Mouse (Mus musculus) cerebellum, adult 18-20 months (tissue): ENCODE data around the gene Prdm16.
A peak's percentile ranks its signal among the peaks of the same experiment; 100 is the strongest.

Experiments
- DNase-seq, 2 experiments: peaks; one replicate each; pipeline ENCODE4 v3.0.0; 2021

Prdm16 gene

GRCm38 (mm10) chr4:154313622-154313967, 323.1 kb downstream of the Prdm16 start:
- no peak for DNase-seq

- DNase-seq = no peak
Observed at GRCm38 (mm10) chr4:154312935-154313621, 323.6 kb downstream of the Prdm16 start.

- no peak for DNase-seq
Observed at GRCm38 (mm10) chr4:154312143-154312812, 324.4 kb downstream of the Prdm16 start.

- no peak for DNase-seq
Observed at GRCm38 (mm10) chr4:154310576-154311262, 326.0 kb downstream of the Prdm16 start.

DNA sequence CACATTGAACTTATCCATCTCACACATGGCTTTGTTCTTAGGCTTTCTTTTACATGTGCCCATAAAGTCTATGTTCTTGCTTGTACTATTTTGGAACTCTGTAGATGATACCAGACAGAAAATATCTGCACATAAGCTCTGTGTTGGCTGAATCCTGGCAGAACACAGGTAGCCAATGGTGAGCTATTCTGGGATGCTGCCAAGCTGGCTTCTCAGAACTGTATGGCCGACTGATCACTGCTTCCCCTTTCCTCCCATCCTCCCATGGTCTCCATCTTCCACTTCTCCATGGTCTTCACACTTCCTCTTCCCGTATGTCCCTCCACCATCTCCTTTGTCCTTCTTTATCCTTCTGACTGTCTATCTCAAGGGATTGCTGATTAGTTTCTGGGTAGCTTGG, 327.5 kb downstream of the Prdm16 start:
- no peak for DNase-seq

DNA sequence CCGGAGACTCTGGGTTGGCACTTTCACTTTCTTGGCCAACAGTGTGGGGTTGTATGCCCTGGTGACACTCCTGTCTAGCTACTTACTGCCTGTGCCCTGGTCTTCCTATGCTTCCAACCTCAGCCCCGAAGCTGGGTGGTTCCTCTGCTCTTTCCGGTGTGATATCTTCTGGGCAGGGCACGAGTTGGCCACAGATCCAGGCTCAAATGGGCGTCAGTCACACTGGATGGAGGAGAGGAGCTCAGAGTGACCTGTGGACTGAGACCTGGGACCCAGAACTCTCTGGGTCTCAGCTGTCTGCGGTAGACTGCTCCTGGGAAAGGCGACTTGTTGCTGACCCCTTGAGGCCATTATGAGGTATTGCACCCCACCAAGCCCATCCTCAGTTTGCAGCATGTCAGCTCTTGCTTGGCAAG, 335.2 kb downstream of the Prdm16 start, which contains the start of gene Arhgef16:
TSS of gene Arhgef16 (minus strand) at position 211 of the 416 bp plus-strand sequence.
- peak; percentile 18 to 55 for DNase-seq

GRCm38 (mm10) chr4:154299541-154300271, 337.0 kb downstream of the Prdm16 start:
- DNase-seq = no peak

DNA sequence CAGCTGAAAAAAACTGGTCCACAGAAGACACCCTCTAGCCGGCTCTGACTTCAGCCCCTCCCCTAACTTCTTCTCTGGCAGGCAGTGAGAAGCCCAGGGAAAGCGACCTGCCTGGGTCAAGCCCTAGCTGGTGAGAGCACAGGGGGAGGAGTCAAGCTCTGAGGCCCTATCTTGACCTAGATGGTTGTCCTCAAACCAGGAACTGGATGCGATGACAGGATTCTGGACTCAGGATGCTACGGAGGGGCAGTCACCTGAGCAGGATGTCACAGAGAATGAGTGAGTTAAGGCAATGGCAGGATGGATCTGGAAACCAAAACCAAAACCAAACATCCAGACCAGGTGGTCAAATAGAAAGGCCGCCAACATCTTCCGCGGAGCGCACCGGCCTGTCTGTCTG, 338.9 kb downstream of the Prdm16 start:
- no peak for DNase-seq

GRCm38 (mm10) chr4:154294262-154294731, 342.4 kb downstream of the Prdm16 start:
- DNase-seq = no peak

DNA sequence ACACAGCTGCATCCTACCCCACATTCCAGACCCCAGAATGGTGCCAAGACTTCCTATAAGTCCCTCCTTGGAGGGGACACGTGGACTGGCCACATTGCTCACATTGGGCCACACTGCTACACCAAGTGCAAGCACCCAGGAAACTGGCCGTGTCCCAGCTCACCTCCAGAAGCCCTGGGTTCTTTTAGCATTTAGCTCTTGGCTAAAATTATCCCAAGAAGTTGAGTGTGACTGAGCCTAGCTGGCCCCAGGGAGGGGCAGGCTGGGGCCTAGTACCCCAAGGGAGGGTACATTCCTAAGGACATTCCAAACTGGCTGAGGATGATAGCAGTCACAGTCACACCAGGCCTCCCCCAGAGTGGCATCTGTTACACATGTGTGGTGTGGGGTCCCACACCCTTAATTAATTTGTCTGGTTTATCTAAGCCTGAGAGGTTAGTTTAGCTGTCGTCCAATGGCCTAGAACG, 342.9 kb downstream of the Prdm16 start:
- DNase-seq = no peak

DNA sequence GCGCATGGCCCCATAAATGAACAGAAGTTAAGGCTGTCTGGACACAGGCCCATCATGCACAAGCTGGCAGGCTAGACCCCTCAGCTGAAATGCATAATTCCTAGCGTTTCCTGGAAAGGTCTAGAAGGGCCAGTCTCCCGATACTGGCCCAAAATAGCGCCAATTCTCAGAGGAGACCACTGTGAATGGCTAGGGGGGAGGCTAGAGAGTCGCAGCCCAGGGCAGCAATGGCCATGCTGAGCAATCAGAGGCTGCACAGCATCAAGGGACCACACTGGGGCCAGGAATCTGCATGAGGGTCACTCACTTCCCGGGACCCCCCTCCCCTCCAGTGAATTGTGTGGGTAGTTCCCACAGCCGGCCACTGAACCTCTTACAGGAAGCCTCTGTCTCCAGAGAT, 353.0 kb downstream of the Prdm16 start:
- no peak for DNase-seq

DNA sequence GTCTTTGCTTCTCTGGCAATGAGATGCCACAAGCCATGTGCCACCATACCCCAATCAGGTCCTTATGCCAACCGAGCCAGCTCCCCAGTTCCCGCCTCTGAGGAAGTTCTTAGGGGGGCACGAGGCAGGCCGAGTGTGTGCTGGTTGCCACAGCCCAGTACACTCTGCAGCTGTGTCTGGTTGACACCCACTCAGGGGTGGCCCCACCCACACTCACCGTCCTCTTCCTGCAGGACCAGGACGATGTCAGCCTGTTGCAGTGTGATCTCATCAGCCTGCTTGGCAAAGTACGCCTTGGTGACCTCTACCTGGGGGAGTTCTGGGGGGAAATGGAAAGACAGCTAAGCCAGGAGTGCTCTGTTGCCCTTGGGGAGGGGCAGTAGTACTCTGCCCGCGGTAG, 357.2 kb downstream of the Prdm16 start:
- no peak for DNase-seq

- DNase-seq = peak; percentile 15 to 19
Observed at GRCm38 (mm10) chr4:154273000-154273399, 363.7 kb downstream of the Prdm16 start.

DNA sequence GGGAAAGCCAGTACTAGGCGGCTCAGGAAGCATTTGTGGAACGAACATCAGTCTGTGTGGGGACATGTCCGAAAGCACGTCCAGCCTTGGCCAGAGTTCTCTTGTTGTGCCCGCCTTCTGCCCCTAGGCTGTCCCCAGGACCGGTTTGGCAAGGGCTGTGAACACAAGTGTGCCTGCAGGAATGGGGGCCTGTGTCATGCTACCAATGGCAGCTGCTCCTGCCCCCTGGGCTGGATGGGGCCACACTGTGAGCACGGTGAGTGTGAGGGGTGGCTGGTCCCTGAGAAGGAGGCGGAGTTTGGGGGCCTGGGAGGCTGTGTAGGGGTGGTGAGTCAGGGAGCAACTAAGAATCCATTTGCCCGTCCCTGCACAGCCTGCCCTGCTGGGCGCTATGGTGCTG, 367.2 kb downstream of the Prdm16 start:
- no peak for DNase-seq

DNA sequence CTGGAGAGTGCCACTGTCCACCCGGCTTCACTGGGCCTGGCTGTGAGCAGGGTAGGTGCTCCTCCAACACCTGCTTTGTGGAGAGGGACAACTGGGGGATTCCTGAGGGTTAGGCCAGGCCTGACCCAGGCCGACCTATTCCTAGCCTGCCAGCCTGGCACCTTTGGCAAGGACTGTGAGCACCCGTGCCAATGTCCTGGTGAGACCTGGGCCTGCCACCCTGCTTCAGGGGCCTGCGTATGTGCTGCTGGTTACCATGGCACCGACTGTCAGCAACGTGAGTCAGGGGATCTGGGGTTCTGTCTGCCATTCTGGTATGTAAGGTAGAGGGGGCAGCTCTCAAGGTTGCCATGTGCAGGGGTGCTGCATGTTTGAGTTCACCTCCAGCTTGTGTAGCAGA, 369.2 kb downstream of the Prdm16 start:
- DNase-seq = peak; percentile 6 to 10
